Mouse (Mus musculus): ENCODE results near the gene Stx1a. TPM values are rescaled to one million over a fixed set of nuclear protein-coding genes. Genes with fewer than 3 reads are reported as not detected.
A peak's percentile ranks its signal among the peaks of the same experiment; 100 is the strongest.
"Not testable (repeated sequence)": the region's sequence is repeated elsewhere in the genome, so short reads cannot be mapped to it uniquely, and the experiment has no call there.

Stx1a gene
- polyA plus RNA-seq, 1 experiment: 12.1 TPM

GRCm38 (mm10) chr5:135053356-135053755, 30.1 kb downstream of the Stx1a start:
- H3K27ac ChIP-seq (ENCODE audit: insufficient read depth, low read length): no peak overlapping the region
- no peaks in the 10 kb centered on the region for H3K4me1 ChIP-seq (ENCODE audit: control insufficient read depth, insufficient read depth, low read length)
- no peak overlapping the region for H3K4me3 ChIP-seq (replicated peaks; ENCODE audit: insufficient read depth, low read depth, low read length)
- WGBS: 82% methylated on average over 12 of the region's 12 CpGs
- DNase-seq: no peak
- H3K27me3 ChIP-seq (ENCODE audit: control insufficient read depth, insufficient read depth, low read length): no peaks in the 10 kb centered on the region
- TF ChIP-seq POLR2A (IDR thresholded peaks at IDR 0.05; ENCODE audit: borderline replicate concordance, insufficient read depth, low read length) (no peak), CTCF (IDR thresholded peaks at IDR 0.05; ENCODE audit: borderline replicate concordance, insufficient read depth, low read depth, low read length) (no peak)

DNA sequence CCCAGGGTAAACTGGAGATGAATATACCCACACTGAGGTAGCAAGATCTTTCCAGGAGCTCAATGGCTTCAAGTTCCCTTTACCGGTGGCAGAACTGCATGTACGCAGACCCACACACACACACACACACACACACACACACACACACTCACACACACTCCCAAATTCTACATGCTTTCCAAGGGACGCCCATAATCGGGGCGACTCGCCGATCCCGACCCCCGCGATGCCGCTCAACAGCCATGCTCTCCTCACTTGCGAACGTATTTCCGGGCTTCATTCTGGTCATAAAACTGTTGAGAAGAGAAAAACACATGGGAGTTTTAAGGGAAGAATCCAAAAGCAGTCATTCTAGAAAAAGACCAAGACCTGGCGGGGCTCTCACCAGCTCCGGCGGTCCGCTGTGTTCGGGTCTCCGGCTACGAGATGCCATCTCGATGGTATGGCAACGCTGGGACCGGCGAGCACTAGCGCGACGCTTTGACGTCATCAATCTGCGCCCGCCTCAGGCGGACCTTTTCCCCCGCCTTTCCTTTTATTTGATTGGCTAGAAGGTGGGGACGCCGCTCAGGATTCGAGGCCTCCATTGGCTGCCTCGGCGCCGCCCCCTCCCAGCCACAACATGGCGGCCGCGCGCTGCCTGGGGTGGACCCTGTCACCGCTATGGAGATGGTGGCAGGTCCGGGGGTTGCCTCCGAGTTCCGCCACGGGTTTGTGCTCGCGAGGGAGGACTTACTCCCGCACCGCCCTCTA, 40.5 kb downstream of the Stx1a start, which contains the start of gene Dnajc30:
Gene Dnajc30 (plus strand): TSS at position 574 of the 753 bp plus-strand sequence.
- WGBS: under 1% methylated on average over 52 of the region's 52 CpGs
- peaks cover 2% of the 10 kb centered on the region; the same call in 1 of the 2 replicates for H3K4me1 ChIP-seq (ENCODE audit: control insufficient read depth, insufficient read depth, low read length)
- H3K27me3 ChIP-seq (ENCODE audit: control insufficient read depth, insufficient read depth, low read length): no peaks in the 10 kb centered on the region
- peak within 1 kb of the TSS; percentile 73 for H3K27ac ChIP-seq (ENCODE audit: insufficient read depth, low read length)
- H3K4me3 ChIP-seq (replicated peaks; ENCODE audit: insufficient read depth, low read depth, low read length): peak within 1 kb of the TSS; percentile 68
- TF ChIP-seq POLR2A (IDR thresholded peaks at IDR 0.05; ENCODE audit: borderline replicate concordance, insufficient read depth, low read length): peak; percentile 86
- no peak for TF ChIP-seq CTCF (IDR thresholded peaks at IDR 0.05; ENCODE audit: borderline replicate concordance, insufficient read depth, low read depth, low read length)
- DNase-seq: peak; percentile 97 to 98

- peak overlapping the region; percentile 73 for H3K27ac ChIP-seq (ENCODE audit: insufficient read depth, low read length)
- DNase-seq: no peak
- under 1% methylated on average over 40 of the region's 40 CpGs for WGBS
- peak overlapping the region; percentile 68 for H3K4me3 ChIP-seq (replicated peaks; ENCODE audit: insufficient read depth, low read depth, low read length)
- H3K27me3 ChIP-seq (ENCODE audit: control insufficient read depth, insufficient read depth, low read length): no peaks in the 10 kb centered on the region
- H3K4me1 ChIP-seq (ENCODE audit: control insufficient read depth, insufficient read depth, low read length): peaks cover 2% of the 10 kb centered on the region; the same call in 1 of the 2 replicates
- TF ChIP-seq CTCF (IDR thresholded peaks at IDR 0.05; ENCODE audit: borderline replicate concordance, insufficient read depth, low read depth, low read length) (no peak), POLR2A (IDR thresholded peaks at IDR 0.05; ENCODE audit: borderline replicate concordance, insufficient read depth, low read length) (no peak)
Observed at GRCm38 (mm10) chr5:135064382-135064766, 41.1 kb downstream of the Stx1a start.

- H3K27ac ChIP-seq (ENCODE audit: insufficient read depth, low read length): peak within 1 kb of the TSS; percentile 73
- H3K27me3 ChIP-seq (ENCODE audit: control insufficient read depth, insufficient read depth, low read length); DNase-seq; H3K4me1 ChIP-seq (ENCODE audit: control insufficient read depth, insufficient read depth, low read length): not testable (repeated sequence)
- 59% methylated on average over 9 of the region's 9 CpGs for WGBS
- H3K4me3 ChIP-seq (replicated peaks; ENCODE audit: insufficient read depth, low read depth, low read length): peak within 1 kb of the TSS; percentile 68
Observed at GRCm38 (mm10) chr5:135064909-135065446, 41.7 kb downstream of the Stx1a start, which contains the start of gene Bud23. Bud23 (minus strand) TSS chr5:135064959.

GRCm38 (mm10) chr5:135066008-135066407, 42.7 kb downstream of the Stx1a start:
- no peak for TF ChIP-seq POLR2A (IDR thresholded peaks at IDR 0.05; ENCODE audit: borderline replicate concordance, insufficient read depth, low read length)
- no peak for TF ChIP-seq CTCF (IDR thresholded peaks at IDR 0.05; ENCODE audit: borderline replicate concordance, insufficient read depth, low read depth, low read length)
- no peak for DNase-seq
- peaks cover 2% of the 10 kb centered on the region; the same call in 1 of the 2 replicates for H3K4me1 ChIP-seq (ENCODE audit: control insufficient read depth, insufficient read depth, low read length)
- WGBS: 89% methylated on average over 3 of the region's 3 CpGs
- no peaks in the 10 kb centered on the region for H3K27me3 ChIP-seq (ENCODE audit: control insufficient read depth, insufficient read depth, low read length)
- no peak overlapping the region for H3K4me3 ChIP-seq (replicated peaks; ENCODE audit: insufficient read depth, low read depth, low read length)
- H3K27ac ChIP-seq (ENCODE audit: insufficient read depth, low read length): no peak overlapping the region

- TF ChIP-seq POLR2A (IDR thresholded peaks at IDR 0.05; ENCODE audit: borderline replicate concordance, insufficient read depth, low read length) (no peak), CTCF (IDR thresholded peaks at IDR 0.05; ENCODE audit: borderline replicate concordance, insufficient read depth, low read depth, low read length) (no peak)
- 88% methylated on average over 3 of the region's 3 CpGs for WGBS
- no peak for DNase-seq
Observed at GRCm38 (mm10) chr5:135070448-135070847, 47.2 kb downstream of the Stx1a start.

DNA sequence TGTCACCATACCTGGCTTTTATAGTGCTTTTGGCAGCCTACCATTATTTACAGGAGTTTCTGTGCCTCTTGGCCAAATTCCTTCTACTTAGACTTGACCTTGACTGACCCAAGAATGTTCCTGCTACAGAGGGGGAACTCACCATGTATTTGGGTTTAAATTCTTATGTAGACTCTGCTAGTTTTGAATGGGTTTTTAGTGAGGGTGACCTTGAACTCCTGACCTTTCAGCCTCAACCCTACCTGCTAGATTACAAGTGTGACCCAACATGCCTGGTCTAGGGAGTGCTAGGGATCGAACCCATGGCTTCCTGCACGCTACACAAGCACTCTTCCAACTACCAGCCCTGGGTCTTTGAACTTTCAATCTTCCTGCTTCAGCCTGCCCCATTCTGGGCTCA, 48.8 kb downstream of the Stx1a start:
- H3K4me1 ChIP-seq (ENCODE audit: control insufficient read depth, insufficient read depth, low read length): peaks cover 3% of the 10 kb centered on the region; the same call in 1 of the 2 replicates
- 95% methylated on average over 2 of the region's 2 CpGs for WGBS
- H3K27me3 ChIP-seq (ENCODE audit: control insufficient read depth, insufficient read depth, low read length): no peaks in the 10 kb centered on the region
- H3K4me3 ChIP-seq (replicated peaks; ENCODE audit: insufficient read depth, low read depth, low read length): no peak overlapping the region
- DNase-seq: no peak
- TF ChIP-seq CTCF (IDR thresholded peaks at IDR 0.05; ENCODE audit: borderline replicate concordance, insufficient read depth, low read depth, low read length) (no peak), POLR2A (IDR thresholded peaks at IDR 0.05; ENCODE audit: borderline replicate concordance, insufficient read depth, low read length) (no peak)
- no peak overlapping the region for H3K27ac ChIP-seq (ENCODE audit: insufficient read depth, low read length)

More at GRCm38 (mm10) chr5:135070448-135070847, 47.2 kb downstream of the Stx1a start:
- H3K4me3 ChIP-seq (replicated peaks; ENCODE audit: insufficient read depth, low read depth, low read length): no peak overlapping the region
- H3K27ac ChIP-seq (ENCODE audit: insufficient read depth, low read length): no peak overlapping the region
- no peaks in the 10 kb centered on the region for H3K27me3 ChIP-seq (ENCODE audit: control insufficient read depth, insufficient read depth, low read length)
- H3K4me1 ChIP-seq (ENCODE audit: control insufficient read depth, insufficient read depth, low read length): peaks cover 5% of the 10 kb centered on the region

DNA sequence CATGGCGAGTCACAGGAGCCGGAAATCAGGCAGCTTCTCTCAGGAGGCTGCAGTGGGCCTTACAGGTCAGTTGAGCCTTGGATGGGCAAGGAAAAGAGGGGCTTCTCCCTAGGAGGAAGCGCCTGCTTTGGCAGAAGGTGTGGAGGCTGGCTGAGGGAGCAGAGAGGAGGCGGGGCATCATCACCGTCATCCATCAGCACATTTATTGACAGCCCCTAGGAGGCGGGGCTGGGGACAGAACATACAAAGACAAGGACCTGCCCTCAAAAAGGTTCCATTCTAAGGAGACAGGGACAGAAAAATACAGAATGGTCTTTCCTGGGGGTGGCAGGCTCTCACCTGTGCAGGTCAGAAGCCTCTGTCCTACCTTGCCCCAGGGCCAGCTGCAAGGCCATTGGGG, 49.4 kb downstream of the Stx1a start:
- Histone ChIP-seq H3K27me3 (ENCODE audit: control insufficient read depth, insufficient read depth, low read length) (no peaks in the 10 kb centered on the region), H3K4me1 (ENCODE audit: control insufficient read depth, insufficient read depth, low read length) (peaks cover 3% of the 10 kb centered on the region; the same call in 1 of the 2 replicates), H3K27ac (ENCODE audit: insufficient read depth, low read length) (no peak overlapping the region), H3K4me3 (replicated peaks; ENCODE audit: insufficient read depth, low read depth, low read length) (no peak overlapping the region)
- DNase-seq: no peak
- TF ChIP-seq POLR2A (IDR thresholded peaks at IDR 0.05; ENCODE audit: borderline replicate concordance, insufficient read depth, low read length) (no peak), CTCF (IDR thresholded peaks at IDR 0.05; ENCODE audit: borderline replicate concordance, insufficient read depth, low read depth, low read length) (no peak)
- 81% methylated on average over 6 of the region's 6 CpGs for WGBS
